Mouse (Mus musculus): ENCODE data around the gene Apon.

DNA sequence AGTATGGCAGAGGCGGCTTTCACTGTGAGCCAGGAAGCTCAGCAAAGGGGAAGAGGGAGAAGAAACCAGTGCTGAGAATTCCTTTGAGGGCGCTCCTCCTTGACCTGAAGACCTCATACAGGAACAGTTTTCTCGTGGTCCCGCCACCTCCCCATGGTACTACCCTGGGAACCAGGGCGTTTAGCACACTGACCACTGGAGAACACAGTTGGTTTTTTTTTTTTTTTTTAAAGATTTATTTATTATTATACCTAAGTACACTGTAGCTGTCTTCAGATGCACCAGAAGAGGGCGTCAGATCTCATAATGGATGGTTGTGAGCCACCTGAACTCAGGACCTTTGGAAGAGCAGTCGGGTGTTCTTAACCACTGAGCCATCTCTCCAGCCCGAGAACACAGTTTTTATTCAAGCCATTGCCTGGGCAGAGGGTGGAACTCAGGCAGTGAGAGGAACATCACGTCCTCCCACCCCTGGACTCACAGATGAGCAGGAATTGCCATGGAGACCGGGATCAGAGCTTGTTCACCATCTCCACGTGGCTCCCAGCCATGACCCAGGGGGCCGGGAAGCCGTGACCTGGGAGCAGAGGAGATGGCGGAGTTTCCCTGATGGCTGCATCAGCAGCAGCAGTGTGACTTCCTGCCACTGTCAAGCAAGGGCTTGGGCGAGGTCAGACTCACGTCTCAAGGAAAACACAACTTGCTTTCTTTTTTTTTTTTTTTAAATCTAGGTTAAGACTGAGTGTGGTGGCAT lies 32.2 kb upstream of the Apon start:
- TF ChIP-seq CTCF (IDR thresholded peaks at IDR 0.05; ENCODE audit: low read depth, low read length) (no peak), POLR2A (IDR thresholded peaks at IDR 0.05; ENCODE audit: borderline replicate concordance, low read depth, low read length) (no peak)

Data from bone marrow macrophage, adult 2 months (primary cell).